Mouse (Mus musculus) spleen, embryonic (tissue): ENCODE data around the gene Arhgef18.

Experiments
- CTCF ChIA-PET: fragments of 350-600 bp; sonication (Branson Sonifier 250); formaldehyde crosslinking; loops from one replicate; lab custom pipeline; 2022; lab: Charles Lee

Arhgef18 gene

GRCm38 (mm10) chr8:3498583-3498982 lies 105.8 kb downstream of the Arhgef18 start:
- CTCF ChIA-PET, result no interaction called here

- CTCF ChIA-PET, result interaction anchor here (1.5 kb wide), 1 partner anchor 15 kb away, joined by 7 read pairs; the partner anchor contains the start of gene Pnpla6
Observed at GRCm38 (mm10) chr8:3499751-3500150, 106.9 kb downstream of the Arhgef18 start.

- CTCF ChIA-PET, result interaction anchor here (0.6 to 1.5 kb wide), 2 partner anchors 15 to 800 kb away, joined by 7 to 11 read pairs; partner anchors contain the start of gene Pnpla6
Observed at GRCm38 (mm10) chr8:3500235-3501090, 107.7 kb downstream of the Arhgef18 start, which contains the start of gene Mcoln1. Gene Mcoln1 (plus strand): TSS chr8:3500457.

GRCm38 (mm10) chr8:3502217-3502616 lies 109.4 kb downstream of the Arhgef18 start:
- CTCF ChIA-PET, result no interaction called here
